Mouse (Mus musculus): ENCODE results near the gene Akr1a1.

DNA sequence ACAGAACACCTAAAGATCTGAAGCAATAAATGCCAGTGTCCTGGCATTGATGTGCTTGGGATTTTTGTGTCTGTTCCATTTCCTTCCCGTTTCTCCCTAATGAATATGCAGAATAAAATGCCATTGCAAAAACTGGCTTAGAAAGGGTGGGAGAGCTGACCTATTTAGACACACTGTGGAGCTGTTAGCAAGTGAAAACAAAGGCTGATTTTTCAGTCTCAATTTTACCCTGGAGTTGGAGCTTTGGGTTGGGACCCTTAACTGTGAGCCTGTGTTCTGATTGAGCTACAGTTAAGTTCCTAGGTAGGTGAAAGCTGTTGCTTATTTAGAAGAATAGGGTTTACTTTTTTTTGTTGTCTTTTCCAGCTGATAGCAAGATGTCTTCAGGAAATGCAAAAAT lies 35.6 kb upstream of the Akr1a1 start:
- TF ChIP-seq CTCF (IDR thresholded peaks at IDR 0.05; ENCODE audit: low read depth) = no peak
- TF ChIP-seq EP300 (IDR thresholded peaks at IDR 0.05; ENCODE audit: low read depth) = no peak

Measured in liver, embryonic 14.5 days (tissue).